Mouse (Mus musculus) liver, adult 2 months (tissue): Measurements from ENCODE around the gene Cped1.

Source experiments
- CTCF ChIP-seq: fragments of 200-500 bp; IDR thresholded peaks from 2 replicates; pipeline ENCODE4 v1.5.1; 2011; ENCODE audit warnings: low read depth, low read length, control low read depth
- POLR2A ChIP-seq: fragments of 200-500 bp; IDR thresholded peaks from 2 replicates; pipeline ENCODE4 v1.6.1; 2011; ENCODE audit warnings: low read length, control low read depth; ENCODE audit not compliant: insufficient read depth; ENCODE audit errors: extremely low read depth

GRCm38 (mm10) chr6:22086056-22086455 lies 100.3 kb downstream of the Cped1 start:
- no peak for TF ChIP-seq CTCF
- TF ChIP-seq POLR2A, result no peak
